Mouse (Mus musculus): ENCODE measurements at regions not wholly inside any gene's neighbourhood (a gene's known extent, or its start where the extent isn't known, plus 50 kb on each side); places are given as distances from the start of the nearest gene placed in this dataset.

- ATAC-seq (ENCODE audit: low FRiP score): no peak
- 57% methylated on average over 10 of the region's 10 CpGs for WGBS
- H3K27ac ChIP-seq: 0 out of 2 replicates have a peak overlapping the region, but pooled peaks have one; percentile 32
- no peak overlapping the region for H3K4me3 ChIP-seq (replicated peaks; ENCODE audit: low read length)
- no peaks in the 10 kb centered on the region for H3K36me3 ChIP-seq (replicated peaks; ENCODE audit: control insufficient read depth, insufficient read depth)
- no peaks in the 10 kb centered on the region for H3K9me3 ChIP-seq (ENCODE audit: control insufficient read depth, low read length)
- H3K4me1 ChIP-seq (replicated peaks; ENCODE audit: control insufficient read depth, insufficient read depth, low read length): no peaks in the 10 kb centered on the region
- DNase-seq (ENCODE audit: low spot score): no peak
- H3K9ac ChIP-seq: no peak overlapping the region
- H3K27me3 ChIP-seq (ENCODE audit: control insufficient read depth, insufficient read depth, low read length): no peaks in the 10 kb centered on the region
- no peak overlapping the region for H3K4me2 ChIP-seq (replicated peaks)
Measured at GRCm38 (mm10) chr10:25082930-25083329, 155.6 kb upstream of the Arg1 start.

- Histone ChIP-seq H3K9ac (no peak overlapping the region), H3K4me2 (replicated peaks) (no peak overlapping the region), H3K4me1 (replicated peaks; ENCODE audit: control insufficient read depth, insufficient read depth, low read length) (no peaks in the 10 kb centered on the region), H3K4me3 (replicated peaks; ENCODE audit: low read length) (no peak overlapping the region), H3K27me3 (ENCODE audit: control insufficient read depth, insufficient read depth, low read length) (no peaks in the 10 kb centered on the region), H3K36me3 (replicated peaks; ENCODE audit: control insufficient read depth, insufficient read depth) (no peaks in the 10 kb centered on the region), H3K9me3 (ENCODE audit: control insufficient read depth, low read length) (peaks cover 3% of the 10 kb centered on the region; the same call in 1 of the 2 replicates), H3K27ac (no peak overlapping the region)
- DNase-seq (ENCODE audit: low spot score) (no peak), ATAC-seq (ENCODE audit: low FRiP score) (no peak)
- WGBS: 74% methylated on average over 2 of the region's 2 CpGs
Measured at GRCm38 (mm10) chr10:25072617-25073016, 145.3 kb upstream of the Arg1 start.

- Histone ChIP-seq H3K27ac (peak overlapping the region; percentile 15), H3K4me1 (replicated peaks; ENCODE audit: control insufficient read depth, insufficient read depth, low read length) (no peaks in the 10 kb centered on the region), H3K9ac (no peak overlapping the region), H3K27me3 (ENCODE audit: control insufficient read depth, insufficient read depth, low read length) (no peaks in the 10 kb centered on the region), H3K4me2 (replicated peaks) (no peak overlapping the region), H3K4me3 (replicated peaks; ENCODE audit: low read length) (no peak overlapping the region), H3K36me3 (replicated peaks; ENCODE audit: control insufficient read depth, insufficient read depth) (no peaks in the 10 kb centered on the region), H3K9me3 (ENCODE audit: control insufficient read depth, low read length) (peaks cover 3% of the 10 kb centered on the region; the same call in 1 of the 2 replicates)
- 46% methylated on average over 8 of the region's 8 CpGs for WGBS
- DNase-seq (ENCODE audit: low spot score) (no peak), ATAC-seq (ENCODE audit: low FRiP score) (peak; percentile 40; the same call in 1 of the 2 replicates)
Measured at GRCm38 (mm10) chr10:25068301-25068700, 141.0 kb upstream of the Arg1 start.

- no peak overlapping the region for H3K27ac ChIP-seq
- no peak for ATAC-seq (ENCODE audit: low FRiP score)
- 90% methylated on average over 6 of the region's 6 CpGs for WGBS
- H3K9ac ChIP-seq: no peak overlapping the region
- no peaks in the 10 kb centered on the region for H3K36me3 ChIP-seq (replicated peaks; ENCODE audit: control insufficient read depth, insufficient read depth)
- no peaks in the 10 kb centered on the region for H3K9me3 ChIP-seq (ENCODE audit: control insufficient read depth, low read length)
- no peaks in the 10 kb centered on the region for H3K4me1 ChIP-seq (replicated peaks; ENCODE audit: control insufficient read depth, insufficient read depth, low read length)
- H3K27me3 ChIP-seq (ENCODE audit: control insufficient read depth, insufficient read depth, low read length): no peaks in the 10 kb centered on the region
- no peak overlapping the region for H3K4me2 ChIP-seq (replicated peaks)
- no peak for DNase-seq (ENCODE audit: low spot score)
- no peak overlapping the region for H3K4me3 ChIP-seq (replicated peaks; ENCODE audit: low read length)
Measured at GRCm38 (mm10) chr10:25064701-25065362, 137.5 kb upstream of the Arg1 start.

- ATAC-seq (ENCODE audit: low FRiP score) (no peak), DNase-seq (ENCODE audit: low spot score) (no peak)
- Histone ChIP-seq H3K9ac (no peak overlapping the region), H3K4me1 (replicated peaks; ENCODE audit: control insufficient read depth, insufficient read depth, low read length) (no peaks in the 10 kb centered on the region), H3K9me3 (ENCODE audit: control insufficient read depth, low read length) (no peaks in the 10 kb centered on the region), H3K27me3 (ENCODE audit: control insufficient read depth, insufficient read depth, low read length) (no peaks in the 10 kb centered on the region), H3K4me2 (replicated peaks) (no peak overlapping the region), H3K27ac (no peak overlapping the region), H3K4me3 (replicated peaks; ENCODE audit: low read length) (no peak overlapping the region), H3K36me3 (replicated peaks; ENCODE audit: control insufficient read depth, insufficient read depth) (no peaks in the 10 kb centered on the region)
- WGBS: 52% methylated on average over 13 of the region's 13 CpGs
Measured at GRCm38 (mm10) chr10:25061402-25062055, 134.2 kb upstream of the Arg1 start.

- 83% methylated on average over 11 of the region's 11 CpGs for WGBS
Measured at GRCm38 (mm10) chr10:25058694-25059093, 131.4 kb upstream of the Arg1 start.

GRCm38 (mm10) chr10:25051998-25052397 is 124.7 kb upstream of the Arg1 start:
- no peak for DNase-seq (ENCODE audit: low spot score)
- Histone ChIP-seq H3K4me3 (replicated peaks; ENCODE audit: low read length) (no peak overlapping the region), H3K4me2 (replicated peaks) (no peak overlapping the region), H3K4me1 (replicated peaks; ENCODE audit: control insufficient read depth, insufficient read depth, low read length) (no peaks in the 10 kb centered on the region), H3K36me3 (replicated peaks; ENCODE audit: control insufficient read depth, insufficient read depth) (no peaks in the 10 kb centered on the region), H3K9me3 (ENCODE audit: control insufficient read depth, low read length) (0 out of 2 replicates have a peak, but pooled peaks cover 6% of the 10 kb centered on the region), H3K27me3 (ENCODE audit: control insufficient read depth, insufficient read depth, low read length) (no peaks in the 10 kb centered on the region), H3K27ac (no peak overlapping the region), H3K9ac (no peak overlapping the region)
- WGBS: 78% methylated on average over 3 of the region's 3 CpGs
- ATAC-seq (ENCODE audit: low FRiP score): no peak

More at GRCm38 (mm10) chr10:25058694-25059093, 131.4 kb upstream of the Arg1 start:
- H3K9ac ChIP-seq: no peak overlapping the region
- no peak overlapping the region for H3K27ac ChIP-seq
- ATAC-seq (ENCODE audit: low FRiP score) (no peak), DNase-seq (ENCODE audit: low spot score) (no peak)
- H3K27me3 ChIP-seq (ENCODE audit: control insufficient read depth, insufficient read depth, low read length): no peaks in the 10 kb centered on the region
- H3K4me3 ChIP-seq (replicated peaks; ENCODE audit: low read length): no peak overlapping the region
- no peaks in the 10 kb centered on the region for H3K36me3 ChIP-seq (replicated peaks; ENCODE audit: control insufficient read depth, insufficient read depth)
- H3K4me1 ChIP-seq (replicated peaks; ENCODE audit: control insufficient read depth, insufficient read depth, low read length): no peaks in the 10 kb centered on the region
- H3K4me2 ChIP-seq (replicated peaks): no peak overlapping the region
- H3K9me3 ChIP-seq (ENCODE audit: control insufficient read depth, low read length): no peaks in the 10 kb centered on the region

- whole genome bisulfite sequencing: 83% methylated on average over 5 of the region's 5 CpGs
- H3K27me3 ChIP-seq (ENCODE audit: control insufficient read depth, insufficient read depth, low read length): no peaks in the 10 kb centered on the region
- H3K9me3 ChIP-seq (ENCODE audit: control insufficient read depth, low read length): 0 out of 2 replicates have a peak, but pooled peaks cover 6% of the 10 kb centered on the region
- no peak overlapping the region for H3K9ac ChIP-seq
- ATAC-seq (ENCODE audit: low FRiP score) (no peak), DNase-seq (ENCODE audit: low spot score) (no peak)
- H3K36me3 ChIP-seq (replicated peaks; ENCODE audit: control insufficient read depth, insufficient read depth): no peaks in the 10 kb centered on the region
- H3K4me1 ChIP-seq (replicated peaks; ENCODE audit: control insufficient read depth, insufficient read depth, low read length): no peaks in the 10 kb centered on the region
- H3K4me2 ChIP-seq (replicated peaks): no peak overlapping the region
- H3K27ac ChIP-seq: no peak overlapping the region
- no peak overlapping the region for H3K4me3 ChIP-seq (replicated peaks; ENCODE audit: low read length)
Measured at GRCm38 (mm10) chr10:25051368-25051874, 124.1 kb upstream of the Arg1 start.

- no peak overlapping the region for H3K9ac ChIP-seq
- H3K4me1 ChIP-seq (replicated peaks; ENCODE audit: control insufficient read depth, insufficient read depth, low read length): no peaks in the 10 kb centered on the region
- no peaks in the 10 kb centered on the region for H3K9me3 ChIP-seq (ENCODE audit: control insufficient read depth, low read length)
- no peak overlapping the region for H3K4me2 ChIP-seq (replicated peaks)
- H3K27me3 ChIP-seq (ENCODE audit: control insufficient read depth, insufficient read depth, low read length): no peaks in the 10 kb centered on the region
- H3K36me3 ChIP-seq (replicated peaks; ENCODE audit: control insufficient read depth, insufficient read depth): no peaks in the 10 kb centered on the region
- no peak overlapping the region for H3K27ac ChIP-seq
- no peak for DNase-seq (ENCODE audit: low spot score)
- 92% methylated on average over 4 of the region's 4 CpGs for whole genome bisulfite sequencing
- no peak overlapping the region for H3K4me3 ChIP-seq (replicated peaks; ENCODE audit: low read length)
- ATAC-seq (ENCODE audit: low FRiP score): no peak
Measured at GRCm38 (mm10) chr10:25041221-25041620, 113.9 kb upstream of the Arg1 start.

All from hindbrain, embryonic 14.5 days (tissue).